Mouse (Mus musculus): ENCODE measurements around the gene Hnrnpu.
"Not testable (repeated sequence)": the region's sequence is repeated elsewhere in the genome, so short reads cannot be mapped to it uniquely, and the experiment has no call there.

Gene Hnrnpu

GRCm38 (mm10) chr1:178314236-178314635, 23.4 kb downstream of the Hnrnpu start:
- DNase-seq (ENCODE audit: inconsistent age in 2 of 2, low spot score in 1 of 2), result no peak

- no peak for DNase-seq (ENCODE audit: inconsistent age in 2 of 2, low spot score in 1 of 2)
Observed at GRCm38 (mm10) chr1:178313039-178313597, 24.5 kb downstream of the Hnrnpu start.

- peak in 1 of 2 experiments; percentile 65 for DNase-seq (ENCODE audit: inconsistent age in 2 of 2, low spot score in 1 of 2)
Observed at GRCm38 (mm10) chr1:178310128-178310527, 27.5 kb downstream of the Hnrnpu start.

- no peak for DNase-seq (ENCODE audit: inconsistent age in 2 of 2, low spot score in 1 of 2)
Observed at GRCm38 (mm10) chr1:178309487-178309886, 28.1 kb downstream of the Hnrnpu start.

- DNase-seq (ENCODE audit: inconsistent age in 2 of 2, low spot score in 1 of 2), result peak; percentile 69 to 89
Observed at GRCm38 (mm10) chr1:178303425-178303824, 34.2 kb downstream of the Hnrnpu start.

- not testable (repeated sequence) for DNase-seq (ENCODE audit: inconsistent age in 2 of 2, low spot score in 1 of 2)
Observed at GRCm38 (mm10) chr1:178301261-178301660, 36.3 kb downstream of the Hnrnpu start.

GRCm38 (mm10) chr1:178294051-178294450, 43.5 kb downstream of the Hnrnpu start:
- DNase-seq (ENCODE audit: inconsistent age in 2 of 2, low spot score in 1 of 2), result no peak

GRCm38 (mm10) chr1:178291716-178292115, 45.9 kb downstream of the Hnrnpu start:
- no peak for DNase-seq (ENCODE audit: inconsistent age in 2 of 2, low spot score in 1 of 2)

GRCm38 (mm10) chr1:178287601-178288176, 49.9 kb downstream of the Hnrnpu start:
- no peak for DNase-seq (ENCODE audit: inconsistent age in 2 of 2, low spot score in 1 of 2)

- DNase-seq (ENCODE audit: inconsistent age in 2 of 2, low spot score in 1 of 2), result no peak
Observed at GRCm38 (mm10) chr1:178283946-178284720, 53.5 kb downstream of the Hnrnpu start.

GRCm38 (mm10) chr1:178283314-178283713, 54.3 kb downstream of the Hnrnpu start:
- DNase-seq (ENCODE audit: inconsistent age in 2 of 2, low spot score in 1 of 2), result not testable (repeated sequence)

GRCm38 (mm10) chr1:178276054-178276911, 61.3 kb downstream of the Hnrnpu start:
- DNase-seq (ENCODE audit: inconsistent age in 2 of 2, low spot score in 1 of 2), result peak; percentile 63 to 86

- DNase-seq (ENCODE audit: inconsistent age in 2 of 2, low spot score in 1 of 2), result no peak
Observed at GRCm38 (mm10) chr1:178275738-178276053, 61.9 kb downstream of the Hnrnpu start.

GRCm38 (mm10) chr1:178275174-178275730, 62.3 kb downstream of the Hnrnpu start:
- no peak for DNase-seq (ENCODE audit: inconsistent age in 2 of 2, low spot score in 1 of 2)

Measured in adrenal gland, adult (tissue).